Mouse (Mus musculus) heart, adult 2 months (tissue): ENCODE results near the gene Gm37240.

Experiments
- CTCF ChIP-seq: fragments of 200-600 bp; IDR thresholded peaks from 2 replicates; pipeline ENCODE4 v1.8.1; 2022; ENCODE audit warnings: antibody characterized with exemption, mild to moderate bottlenecking, moderate library complexity
- EP300 ChIP-seq: fragments of 200-500 bp; IDR thresholded peaks from 2 replicates; pipeline ENCODE4 v1.6.1; 2011; ENCODE audit warnings: low read depth, low read length, control low read depth; ENCODE audit not compliant: insufficient read depth
- POLR2A ChIP-seq: fragments of 200-500 bp; IDR thresholded peaks from 2 replicates; pipeline ENCODE4 v1.6.1; 2011; ENCODE audit warnings: mild to moderate bottlenecking, low read depth, low read length, control low read depth; ENCODE audit not compliant: insufficient read depth

DNA sequence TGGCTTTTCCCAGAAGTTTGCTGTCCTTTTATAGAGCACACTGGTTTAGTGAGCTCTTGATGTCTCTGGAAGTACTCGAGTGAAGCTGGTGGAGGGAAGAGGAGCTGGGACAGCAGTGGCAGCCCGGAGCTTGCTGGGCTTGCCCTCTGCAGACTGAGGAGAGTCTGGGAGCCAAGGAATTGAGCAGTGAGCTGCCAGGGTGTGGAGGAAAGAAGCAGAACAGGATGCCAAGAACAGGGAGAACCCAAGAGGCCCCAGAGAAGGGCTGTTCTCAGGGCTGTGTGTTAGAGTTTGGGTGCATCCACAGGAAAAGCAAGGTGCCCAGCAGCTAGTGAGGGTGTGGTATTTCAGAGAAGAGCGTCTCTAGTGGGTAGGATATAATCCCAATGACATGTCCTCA, 245.6 kb downstream of the Gm37240 start:
- TF ChIP-seq POLR2A: no peak
- TF ChIP-seq CTCF: no peak
- TF ChIP-seq EP300: no peak
